Mouse (Mus musculus): ENCODE data around the gene Ppp1r17. TPM values are rescaled to one million over a fixed set of nuclear protein-coding genes. Genes with fewer than 3 reads are reported as not detected.

The Ppp1r17 gene
- polyA plus RNA-seq, 1 experiment = not detected

DNA sequence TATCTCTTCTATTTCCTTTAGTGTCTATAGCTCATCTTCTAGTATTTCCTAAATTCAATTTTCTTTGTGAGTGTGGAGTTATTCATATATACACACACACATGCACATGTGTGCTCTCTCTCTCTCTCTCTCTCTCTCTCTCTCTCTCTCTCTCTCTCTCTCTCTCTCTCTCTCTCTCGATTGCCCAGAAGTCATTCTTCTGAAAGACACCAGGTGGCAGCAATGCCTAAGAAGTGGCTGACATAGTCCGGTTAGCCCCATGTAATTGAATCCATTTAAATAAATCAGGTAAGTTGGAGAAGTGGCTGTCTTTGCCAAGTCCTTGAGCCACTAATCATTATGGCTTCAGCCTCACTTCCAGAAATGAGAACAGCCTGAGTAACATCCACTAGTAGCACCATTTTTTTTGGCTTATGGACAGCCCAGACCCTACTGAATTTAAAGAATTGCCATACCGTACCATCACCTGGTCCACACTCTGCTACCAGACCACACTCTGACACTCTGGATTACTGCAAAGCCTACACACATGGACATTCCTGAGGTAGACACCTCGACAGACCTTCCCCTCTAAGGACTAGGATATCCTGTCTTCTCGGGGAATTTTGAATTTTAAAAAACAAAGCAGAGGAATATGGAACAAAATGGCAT, 49.5 kb downstream of the Ppp1r17 start:
- WGBS = 40% methylated on average over 5 of the region's 5 CpGs
- Histone ChIP-seq H3K27ac (ENCODE audit: insufficient read depth, low read depth, low read length) (no peak overlapping the region), H3K4me3 (ENCODE audit: insufficient read depth, low read depth, low read length) (no peak overlapping the region), H3K4me1 (ENCODE audit: control insufficient read depth, insufficient read depth, low read length) (no peaks in the 10 kb centered on the region)
- TF ChIP-seq POLR2A (IDR thresholded peaks at IDR 0.05; ENCODE audit: insufficient read depth, low read depth, low read length) = no peak
- no peak for TF ChIP-seq CTCF (IDR thresholded peaks at IDR 0.05; ENCODE audit: insufficient read depth, low read depth, low read length)

DNA sequence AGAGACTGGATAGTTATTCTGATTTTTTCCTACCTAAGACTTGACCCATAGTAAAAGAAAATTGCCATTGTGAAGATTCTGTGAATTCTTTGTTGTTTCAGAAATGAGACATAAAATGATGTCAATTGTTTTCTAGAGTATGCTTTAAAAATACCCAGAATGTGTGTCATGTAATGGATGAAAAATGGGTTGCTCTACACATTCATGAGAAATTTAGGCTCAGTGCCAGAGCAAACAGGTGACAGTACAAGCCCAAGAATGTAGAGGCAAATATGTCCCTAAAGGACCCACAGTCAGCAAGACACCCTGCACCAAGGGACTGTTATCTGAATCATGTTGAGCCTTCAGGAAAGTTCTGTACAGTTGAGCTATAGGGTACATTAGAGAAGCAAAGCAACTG, 51.2 kb downstream of the Ppp1r17 start:
- H3K27ac ChIP-seq (ENCODE audit: insufficient read depth, low read depth, low read length) = no peak overlapping the region
- no peaks in the 10 kb centered on the region for H3K4me1 ChIP-seq (ENCODE audit: control insufficient read depth, insufficient read depth, low read length)
- TF ChIP-seq POLR2A (IDR thresholded peaks at IDR 0.05; ENCODE audit: insufficient read depth, low read depth, low read length) (no peak), CTCF (IDR thresholded peaks at IDR 0.05; ENCODE audit: insufficient read depth, low read depth, low read length) (no peak)
- no peak overlapping the region for H3K4me3 ChIP-seq (ENCODE audit: insufficient read depth, low read depth, low read length)

DNA sequence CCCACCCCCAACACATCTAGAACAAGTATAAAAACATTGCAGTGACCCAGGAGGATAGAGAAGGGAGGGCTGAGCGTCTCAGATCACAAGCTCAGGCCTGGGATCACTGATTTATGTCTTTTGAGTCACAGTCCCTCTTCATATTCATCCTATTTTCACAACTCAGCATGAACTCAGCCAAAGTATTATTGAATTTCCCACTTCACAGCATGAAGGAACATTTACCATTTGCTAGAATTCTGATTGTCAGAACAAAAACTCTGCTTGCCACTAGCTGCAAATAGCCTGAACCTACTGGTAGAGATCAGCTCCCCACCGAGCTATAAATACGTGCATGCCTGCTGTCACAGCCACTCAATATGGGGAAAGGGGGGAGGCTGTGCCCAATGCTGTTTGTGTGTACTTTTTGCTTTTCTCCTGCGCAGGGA, 59.1 kb downstream of the Ppp1r17 start:
- Histone ChIP-seq H3K4me1 (ENCODE audit: control insufficient read depth, insufficient read depth, low read length) (no peaks in the 10 kb centered on the region), H3K27ac (ENCODE audit: insufficient read depth, low read depth, low read length) (no peak overlapping the region), H3K4me3 (ENCODE audit: insufficient read depth, low read depth, low read length) (no peak overlapping the region)
- no peak for TF ChIP-seq POLR2A (IDR thresholded peaks at IDR 0.05; ENCODE audit: insufficient read depth, low read depth, low read length)
- 48% methylated on average over 4 of the region's 4 CpGs for WGBS

Other genes starting within 250 kb of the Ppp1r17 start
- not detected in 2 replicates for gene Itprid1, start 180.6 kb upstream of the Ppp1r17 start, polyA plus RNA-seq (2012; ENCODE audit: insufficient read depth, insufficient read length, low replicate concordance, missing spikeins)